Mouse (Mus musculus) MEL (cell line): ENCODE data around the gene Gadd45g. TPM values are rescaled to one million over a fixed set of nuclear protein-coding genes. Genes with fewer than 3 reads are reported as not detected.

Experiments
- DNase-seq: peaks from one replicate; pipeline ENCODE4 v3.0.0; 2011; ENCODE audit warnings: low read depth, low spot score
- H3K27ac ChIP-seq: 2 replicates; pipeline ENCODE4 v1.5.1; 2012; ENCODE audit warnings: low read depth, mild to moderate bottlenecking, control low read depth, low read length, moderate library complexity; ENCODE audit not compliant: control insufficient read depth
- H3K27me3 ChIP-seq, 2 experiments: fragments of 150-350 bp in 1 of 2; sonication (generic) in 1 of 2; 2 replicates each; pipeline ENCODE4 v1.6.1; 2012; ENCODE audit warnings: low read length in 2 of 2, mild to moderate bottlenecking in 2 of 2, improper control_type of control experiment in 1 of 2, moderate library complexity in 1 of 2; ENCODE audit not compliant: insufficient read depth in 2 of 2, control insufficient read depth in 1 of 2
- H3K36me3 ChIP-seq, 2 experiments: 2 replicates each; pipeline ENCODE4 v1.6.1; 2012 to 2014; ENCODE audit warnings: low read length in 2 of 2, improper control_type of control experiment in 1 of 2, inconsistent platforms in 1 of 2, mild to moderate bottlenecking in 1 of 2; ENCODE audit not compliant: insufficient read depth in 2 of 2, control insufficient read depth in 1 of 2
- H3K4me1 ChIP-seq, 2 experiments: fragments of 150-350 bp in 1 of 2; sonication (generic) in 1 of 2; 2 replicates each; pipeline ENCODE4 v1.6.1; 2012; ENCODE audit warnings: low read length in 2 of 2, improper control_type of control experiment in 1 of 2, mild to moderate bottlenecking in 1 of 2; ENCODE audit not compliant: insufficient read depth in 2 of 2, control insufficient read depth in 1 of 2
- H3K4me3 ChIP-seq, 2 experiments: fragments of 150-350 bp in 1 of 2; sonication (generic) in 1 of 2; 2 replicates each; pipeline ENCODE4 v1.5.1; 2012; ENCODE audit warnings: low read depth in 2 of 2, low read length in 2 of 2, mild to moderate bottlenecking in 2 of 2, moderate library complexity in 2 of 2, control low read depth in 1 of 2, improper control_type of control experiment in 1 of 2; ENCODE audit not compliant: control insufficient read depth in 1 of 2, insufficient read depth in 1 of 2
- H3K79me2 ChIP-seq: 2 replicates; pipeline ENCODE4 v1.6.1; 2012; ENCODE audit warnings: mild to moderate bottlenecking, low read length, moderate library complexity; ENCODE audit not compliant: control insufficient read depth, poor library complexity, insufficient read depth
- H3K9ac ChIP-seq: 2 replicates; pipeline ENCODE4 v1.6.1; 2012; ENCODE audit warnings: low read depth, mild to moderate bottlenecking, control low read depth, low read length, moderate library complexity; ENCODE audit not compliant: control insufficient read depth, poor library complexity, severe bottlenecking
- H3K9me3 ChIP-seq: fragments of 150-350 bp; sonication (generic); replicated peaks from 2 replicates; pipeline ENCODE4 v1.6.1; 2012; ENCODE audit warnings: mild to moderate bottlenecking, low read length, improper control_type of control experiment, moderate library complexity; ENCODE audit not compliant: insufficient read depth
- BHLHE40 ChIP-seq: IDR thresholded peaks from 2 replicates; pipeline ENCODE4 v1.6.1; 2012; ENCODE audit warnings: low read depth, mild to moderate bottlenecking, inconsistent platforms, low read length, improper control_type of control experiment, borderline replicate concordance
- CHD1 ChIP-seq: IDR thresholded peaks from 2 replicates; pipeline ENCODE4 v1.6.1; 2012; ENCODE audit warnings: low read depth, mild to moderate bottlenecking, inconsistent platforms, low read length, improper control_type of control experiment
- CHD2 ChIP-seq: IDR thresholded peaks from 2 replicates; pipeline ENCODE4 v1.6.1; 2011; ENCODE audit warnings: low read length, improper control_type of control experiment
- CTCF ChIP-seq, 3 experiments: IDR thresholded peaks in 2 of 3; conservative IDR thresholded peaks in 1 of 3; 2 replicates each; pipeline ENCODE4 v1.5.1; 2011 to 2012; ENCODE audit warnings: low read length in 3 of 3, low read depth in 2 of 3, mild to moderate bottlenecking in 2 of 3, improper control_type of control experiment in 1 of 3, inconsistent platforms in 1 of 3, mixed read lengths in 1 of 3, moderate library complexity in 1 of 3; ENCODE audit not compliant: control insufficient read depth in 1 of 3, insufficient read depth in 1 of 3, poor library complexity in 1 of 3, severe bottlenecking in 1 of 3
- E2F4 ChIP-seq: IDR thresholded peaks from 2 replicates; pipeline ENCODE4 v1.6.1; 2011; ENCODE audit warnings: low read depth, low read length, improper control_type of control experiment, borderline replicate concordance
- ELF1 ChIP-seq: IDR thresholded peaks from 2 replicates; pipeline ENCODE4 v1.6.1; 2014; ENCODE audit warnings: low read depth, mild to moderate bottlenecking, inconsistent platforms, low read length, improper control_type of control experiment, moderate library complexity
- EP300 ChIP-seq, 2 experiments: IDR thresholded peaks; 2 replicates each; pipeline ENCODE4 v1.6.1; 2011; ENCODE audit warnings: improper control_type of control experiment in 2 of 2, low read length in 2 of 2, low read depth in 1 of 2, mild to moderate bottlenecking in 1 of 2
- GABPA ChIP-seq: IDR thresholded peaks from 2 replicates; pipeline ENCODE4 v1.6.1; 2012; ENCODE audit warnings: low read depth, mild to moderate bottlenecking, inconsistent platforms, low read length, improper control_type of control experiment, moderate library complexity
- GATA1 ChIP-seq: IDR thresholded peaks from 2 replicates; pipeline ENCODE4 v1.6.1; 2011; ENCODE audit warnings: low read depth, low read length, improper control_type of control experiment
- JUND ChIP-seq: IDR thresholded peaks from 2 replicates; pipeline ENCODE4 v1.6.1; 2011; ENCODE audit warnings: low read depth, mild to moderate bottlenecking, improper control_type of control experiment, low read length
- KAT2A ChIP-seq: conservative IDR thresholded peaks from 2 replicates; pipeline ENCODE4 v1.6.1; 2012; ENCODE audit warnings: low read depth, low read length, improper control_type of control experiment, inconsistent platforms
- MAFK ChIP-seq: IDR thresholded peaks from 2 replicates; pipeline ENCODE4 v1.6.1; 2011; ENCODE audit warnings: low read depth, mild to moderate bottlenecking, low read length, improper control_type of control experiment, borderline replicate concordance
- MAX ChIP-seq: IDR thresholded peaks from 2 replicates; pipeline ENCODE4 v1.6.1; 2011; ENCODE audit warnings: low read length, improper control_type of control experiment
- MAZ ChIP-seq: IDR thresholded peaks from 2 replicates; pipeline ENCODE4 v1.6.1; 2012; ENCODE audit warnings: low read depth, mild to moderate bottlenecking, inconsistent platforms, low read length, improper control_type of control experiment
- MEF2A ChIP-seq: IDR thresholded peaks from 2 replicates; pipeline ENCODE4 v1.6.1; 2014; ENCODE audit warnings: low read depth, mild to moderate bottlenecking, inconsistent platforms, low read length, improper control_type of control experiment; ENCODE audit not compliant: poor library complexity, insufficient replicate concordance, severe bottlenecking; ENCODE audit errors: extremely low read depth
- MXI1 ChIP-seq: IDR thresholded peaks from 2 replicates; pipeline ENCODE4 v1.6.1; 2011; ENCODE audit warnings: mild to moderate bottlenecking, low read depth, low read length, improper control_type of control experiment
- MYB ChIP-seq: IDR thresholded peaks from 2 replicates; pipeline ENCODE4 v1.6.1; 2011; ENCODE audit warnings: mild to moderate bottlenecking, low read depth, low read length, improper control_type of control experiment
- MYC ChIP-seq: IDR thresholded peaks from 2 replicates; pipeline ENCODE4 v1.6.1; 2011; ENCODE audit warnings: low read depth, mild to moderate bottlenecking, low read length, improper control_type of control experiment, moderate library complexity
- NELFE ChIP-seq: IDR thresholded peaks from 2 replicates; pipeline ENCODE4 v1.6.1; 2011; ENCODE audit warnings: low read depth, low read length, improper control_type of control experiment
- NRF1 ChIP-seq: IDR thresholded peaks from 2 replicates; pipeline ENCODE4 v1.6.1; 2014; ENCODE audit warnings: low read depth, mild to moderate bottlenecking, inconsistent platforms, low read length, improper control_type of control experiment, moderate library complexity; ENCODE audit not compliant: poor library complexity, insufficient read depth, severe bottlenecking
- POLR2A ChIP-seq, 2 experiments: IDR thresholded peaks; 2 replicates each; pipeline ENCODE4 v1.6.1; 2011 to 2012; ENCODE audit warnings: low read length in 2 of 2, mild to moderate bottlenecking in 2 of 2, control low read depth in 1 of 2, improper control_type of control experiment in 1 of 2, low read depth in 1 of 2, moderate library complexity in 1 of 2; ENCODE audit not compliant: control insufficient read depth in 1 of 2, insufficient read depth in 1 of 2, poor library complexity in 1 of 2
- POLR2AphosphoS2 ChIP-seq: IDR thresholded peaks from 2 replicates; pipeline ENCODE4 v1.6.1; 2011; ENCODE audit warnings: low read length, improper control_type of control experiment
- POLR2AphosphoS5 ChIP-seq: IDR thresholded peaks from 2 replicates; pipeline ENCODE4 v1.6.1; 2012; ENCODE audit warnings: low read depth, borderline replicate concordance, mild to moderate bottlenecking, inconsistent platforms, low read length, moderate library complexity, mixed read lengths
- RCOR1 ChIP-seq: IDR thresholded peaks from 2 replicates; pipeline ENCODE4 v1.6.1; 2012; ENCODE audit warnings: low read depth, mild to moderate bottlenecking, inconsistent platforms, low read length, improper control_type of control experiment
- SIN3A ChIP-seq: IDR thresholded peaks from 2 replicates; pipeline ENCODE4 v1.6.1; 2012; ENCODE audit warnings: low read length, improper control_type of control experiment, inconsistent platforms
- SMC3 ChIP-seq: IDR thresholded peaks from 2 replicates; pipeline ENCODE4 v1.6.1; 2011; ENCODE audit warnings: low read depth, low read length, improper control_type of control experiment
- TAL1 ChIP-seq: IDR thresholded peaks from 2 replicates; pipeline ENCODE4 v1.6.1; 2012; ENCODE audit warnings: mild to moderate bottlenecking, inconsistent platforms, low read length, moderate library complexity, mixed read lengths
- TBP ChIP-seq: IDR thresholded peaks from 2 replicates; pipeline ENCODE4 v1.8.0; 2011; ENCODE audit warnings: low read depth, low read length, improper control_type of control experiment
- TCF12 ChIP-seq: IDR thresholded peaks from 2 replicates; pipeline ENCODE4 v1.6.1; 2014; ENCODE audit warnings: low read depth, mild to moderate bottlenecking, inconsistent platforms, low read length, improper control_type of control experiment, moderate library complexity
- UBTF ChIP-seq: IDR thresholded peaks from 2 replicates; pipeline ENCODE4 v1.6.1; 2012; ENCODE audit warnings: low read depth, mild to moderate bottlenecking, inconsistent platforms, low read length, improper control_type of control experiment, moderate library complexity, borderline replicate concordance; ENCODE audit not compliant: insufficient read depth
- USF2 ChIP-seq, 2 experiments: IDR thresholded peaks; 2 replicates each; pipeline ENCODE4 v1.6.1; 2011 to 2012; ENCODE audit warnings: improper control_type of control experiment in 2 of 2, low read length in 2 of 2, borderline replicate concordance in 1 of 2, inconsistent platforms in 1 of 2, low read depth in 1 of 2, mild to moderate bottlenecking in 1 of 2; ENCODE audit not compliant: insufficient read depth in 1 of 2
- ZC3H11A ChIP-seq: IDR thresholded peaks from 2 replicates; pipeline ENCODE4 v1.6.1; 2012; ENCODE audit warnings: low read depth, mild to moderate bottlenecking, inconsistent platforms, low read length, improper control_type of control experiment
- ZKSCAN1 ChIP-seq: IDR thresholded peaks from 2 replicates; pipeline ENCODE4 v1.6.1; 2012; ENCODE audit warnings: low read depth, mild to moderate bottlenecking, inconsistent platforms, low read length, improper control_type of control experiment, moderate library complexity
- ZMIZ1 ChIP-seq: IDR thresholded peaks from 2 replicates; pipeline ENCODE4 v1.6.1; 2012; ENCODE audit warnings: low read depth, mild to moderate bottlenecking, inconsistent platforms, low read length, improper control_type of control experiment, moderate library complexity
- ZNF384 ChIP-seq: IDR thresholded peaks from 2 replicates; pipeline ENCODE4 v1.6.1; 2012; ENCODE audit warnings: low read depth, mild to moderate bottlenecking, inconsistent platforms, low read length, improper control_type of control experiment
- polyA plus RNA-seq, 2 experiments: library from polyadenylated mRNA; stranded (reverse) in 1 of 2; unstranded in 1 of 2; fragments of >175 nt in 1 of 2; fragments of >200 nt in 1 of 2; gene quantifications; 2 replicates each; pipeline versions ENCODE4 v1.2.1 to v1.2.4; 2012; ENCODE audit warnings: low replicate concordance in 2 of 2, low read depth in 1 of 2; ENCODE audit not compliant: insufficient read length in 2 of 2, insufficient read depth in 1 of 2, missing spikeins in 1 of 2
- total RNA-seq: library from RNA; depleted of rRNA; stranded (reverse); fragments of 300-350 nt; gene quantifications from 2 replicates; pipeline ENCODE4 v1.2.3, GENCODE M21; 2012

The Gadd45g gene
- total and polyA plus RNA-seq, 3 experiments, result 7.2 to 11.0 TPM; not detected in 1

- Histone ChIP-seq H3K9ac (peak overlapping the region; percentile 88), H3K27me3 (no peaks in the 10 kb centered on the region), H3K27ac (peak overlapping the region; percentile 99), H3K9me3 (no peaks in the 10 kb centered on the region), H3K36me3 (peaks cover 0 to 5% of the 10 kb centered on the region in 2 experiments; a peak in 2 of 4 replicates), H3K79me2 (peaks cover 16% of the 10 kb centered on the region), H3K4me1 (peaks cover 0 to 12% of the 10 kb centered on the region in 2 experiments; a peak in 2 of 4 replicates), H3K4me3 (peak overlapping the region; percentile 62 to 74)
- peak; percentile 93 for DNase-seq
- TF ChIP-seq CTCF (IDR thresholded peaks at IDR 0.05 in 2 of 3, conservative IDR thresholded peaks at IDR 0.05 in 1 of 3; ENCODE audit: control insufficient read depth in 1 of 3, insufficient read depth in 1 of 3, low read depth in 2 of 3, low read length in 3 of 3, poor library complexity in 1 of 3, severe bottlenecking in 1 of 3), result no peak
- TF ChIP-seq SMC3, result no peak
- peak; percentile 71; the same call in 1 of the 2 replicates for TF ChIP-seq SIN3A
- peak; percentile 75 for TF ChIP-seq GABPA
- peak; percentile 65; the same call in 1 of the 2 replicates for TF ChIP-seq CHD2
- TF ChIP-seq ZC3H11A, result no peak
- no peak for TF ChIP-seq CHD1
- TF ChIP-seq POLR2AphosphoS5, result no peak
- 0 out of 2 replicates have a peak, but pooled peaks have one; percentile 49 for TF ChIP-seq RCOR1
- TF ChIP-seq USF2 (IDR thresholded peaks at IDR 0.05; ENCODE audit: borderline replicate concordance in 1 of 2, insufficient read depth in 1 of 2, low read depth in 1 of 2, low read length in 2 of 2), result no peak
- TF ChIP-seq JUND, result no peak
- no peak for TF ChIP-seq NRF1
- peak; percentile 63 for TF ChIP-seq TAL1
- TF ChIP-seq MAX, result peak; percentile 73
- TF ChIP-seq MAFK, result peak; percentile 46; the same call in 1 of the 2 replicates
- TF ChIP-seq ZMIZ1, result no peak
- TF ChIP-seq MYC, result 0 out of 2 replicates have a peak, but pooled peaks have one; percentile 31
- TF ChIP-seq E2F4, result 0 out of 2 replicates have a peak, but pooled peaks have one; percentile 33
- no peak for TF ChIP-seq ZNF384
- peak; percentile 77; the same call in 1 of the 2 replicates for TF ChIP-seq TCF12
- TF ChIP-seq BHLHE40, result peak; percentile 58
- 0 out of 2 replicates have a peak, but pooled peaks have one; percentile 53 for TF ChIP-seq MEF2A
- peak; percentile 70; the same call in 1 of the 2 replicates for TF ChIP-seq MXI1
- no peak for TF ChIP-seq UBTF
- TF ChIP-seq ELF1, result no peak
- TF ChIP-seq KAT2A, result peak; percentile 38; the same call in 1 of the 2 replicates
- peak; percentile 43 for TF ChIP-seq NELFE
- peak; percentile 51 to 81 for TF ChIP-seq EP300 (IDR thresholded peaks at IDR 0.05; ENCODE audit: low read depth in 1 of 2, low read length in 2 of 2)
- peak; percentile 61; the same call in 1 of the 2 replicates for TF ChIP-seq POLR2AphosphoS2
- peak; percentile 80; the same call in 1 of the 2 replicates for TF ChIP-seq MAZ
- 0 out of 2 replicates have a peak, but pooled peaks have one; percentile 29 for TF ChIP-seq TBP
- TF ChIP-seq ZKSCAN1, result no peak
- TF ChIP-seq GATA1, result peak; percentile 80
- TF ChIP-seq POLR2A (IDR thresholded peaks at IDR 0.05; ENCODE audit: control insufficient read depth in 1 of 2, insufficient read depth in 1 of 2, low read depth in 1 of 2, low read length in 2 of 2, poor library complexity in 1 of 2), result peak in 1 of 2 experiments; percentile 62; a peak in 1 of 4 replicates
- TF ChIP-seq MYB, result no peak
Measured at GRCm38 (mm10) chr13:51848481-51849240, 2.2 kb downstream of the Gadd45g start.
